Mouse (Mus musculus) kidney, embryonic 14.5 days (tissue): ENCODE data around the gene Ccdc24. TPM values are rescaled to one million over a fixed set of nuclear protein-coding genes. Genes with fewer than 3 reads are reported as not detected.
A peak's percentile ranks its signal among the peaks of the same experiment; 100 is the strongest.

Experiments
- ATAC-seq: fragments of 200-750 bp; cut with Nextera tagmentation; 2 replicates; pipeline ENCODE4 v1.8.0; 2017; ENCODE audit warnings: moderate number of reproducible peaks, mild to moderate bottlenecking, moderate TSS enrichment, moderate library complexity; ENCODE audit not compliant: low FRiP score, low TSS enrichment
- H3K27ac ChIP-seq: fragments of 300-500 bp; sonication (generic); 2 replicates; pipeline ENCODE4 v1.5.1; 2014; ENCODE audit warnings: low read depth, mild to moderate bottlenecking, low read length, moderate library complexity, mixed read lengths
- H3K27me3 ChIP-seq: fragments of 300-500 bp; sonication (generic); 2 replicates; pipeline ENCODE4 v1.6.1; 2014; ENCODE audit warnings: mild to moderate bottlenecking, low read length; ENCODE audit not compliant: control insufficient read depth, insufficient read depth
- H3K36me3 ChIP-seq: fragments of 300-500 bp; sonication (generic); 2 replicates; pipeline ENCODE4 v1.6.1; 2014; ENCODE audit warnings: low read length, mixed read lengths; ENCODE audit not compliant: control insufficient read depth, insufficient read depth
- H3K4me1 ChIP-seq: fragments of 300-500 bp; sonication (generic); 2 replicates; pipeline ENCODE4 v1.6.1; 2014; ENCODE audit warnings: low read length, mixed read lengths; ENCODE audit not compliant: control insufficient read depth, insufficient read depth
- H3K4me2 ChIP-seq: fragments of 300-500 bp; sonication (generic); replicated peaks from 2 replicates; pipeline ENCODE4 v1.6.1; 2014; ENCODE audit warnings: low read depth, mild to moderate bottlenecking, low read length
- H3K4me3 ChIP-seq: fragments of 300-500 bp; sonication (generic); 2 replicates; pipeline ENCODE4 v1.5.1; 2014; ENCODE audit warnings: mild to moderate bottlenecking, low read length
- H3K9ac ChIP-seq: fragments of 300-500 bp; sonication (generic); 2 replicates; pipeline ENCODE4 v1.6.1; 2014; ENCODE audit warnings: low read depth, mild to moderate bottlenecking, low read length, moderate library complexity
- H3K9me3 ChIP-seq: fragments of 300-500 bp; sonication (generic); 2 replicates; pipeline ENCODE4 v1.6.1; 2016; ENCODE audit warnings: low read length; ENCODE audit not compliant: control insufficient read depth
- WGBS: fragments of 180-500 bp; shearing (Covaris S2); extraction: QIAGEN DNeasy Blood & Tissue Kit; methylation state at CpG from one replicate; pipeline ENCODE4 v1.1.7; 2014; 5-methylcytosine and 5-hydroxymethylcytosine counted together
- polyA plus RNA-seq: library from polyadenylated mRNA; unstranded; fragments of >200 nt; fragmentation: Nextera tagmentation; extraction: Ambion mirVana; gene quantifications from 2 replicates; pipeline ENCODE4 v1.2.1, GENCODE M21; 2014

The Ccdc24 gene
- polyA plus RNA-seq, 1 experiment from 2014 or later = 2.0 TPM

DNA sequence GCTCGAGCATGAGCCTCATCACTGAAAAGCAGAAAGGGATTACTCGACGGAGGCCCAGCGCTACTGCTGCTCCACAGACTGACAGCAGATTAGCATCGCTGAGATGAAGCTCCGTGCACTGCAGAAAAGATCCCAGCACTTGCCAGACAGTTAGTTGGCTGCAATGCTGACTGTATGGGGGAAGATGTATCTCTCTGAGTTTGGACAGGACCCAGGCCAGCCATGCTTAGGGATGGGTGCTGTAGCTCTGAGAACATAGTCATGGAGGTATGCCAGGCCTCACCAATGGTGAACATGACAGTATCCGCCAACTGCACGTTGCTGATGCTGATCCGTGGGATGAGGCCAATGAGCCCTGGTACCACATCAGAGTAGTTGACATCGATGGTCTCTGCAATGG is 31.7 kb upstream of the Ccdc24 start:
- Histone ChIP-seq H3K9ac (no peak overlapping the region), H3K27ac (no peak overlapping the region), H3K9me3 (no peaks in the 10 kb centered on the region), H3K27me3 (no peaks in the 10 kb centered on the region), H3K4me1 (0 out of 2 replicates have a peak, but pooled peaks cover 5% of the 10 kb centered on the region), H3K4me3 (no peak overlapping the region), H3K4me2 (no peak overlapping the region), H3K36me3 (peaks cover 75% of the 10 kb centered on the region)
- WGBS = 95% methylated on average over 10 of the region's 10 CpGs
- no peak for ATAC-seq

DNA sequence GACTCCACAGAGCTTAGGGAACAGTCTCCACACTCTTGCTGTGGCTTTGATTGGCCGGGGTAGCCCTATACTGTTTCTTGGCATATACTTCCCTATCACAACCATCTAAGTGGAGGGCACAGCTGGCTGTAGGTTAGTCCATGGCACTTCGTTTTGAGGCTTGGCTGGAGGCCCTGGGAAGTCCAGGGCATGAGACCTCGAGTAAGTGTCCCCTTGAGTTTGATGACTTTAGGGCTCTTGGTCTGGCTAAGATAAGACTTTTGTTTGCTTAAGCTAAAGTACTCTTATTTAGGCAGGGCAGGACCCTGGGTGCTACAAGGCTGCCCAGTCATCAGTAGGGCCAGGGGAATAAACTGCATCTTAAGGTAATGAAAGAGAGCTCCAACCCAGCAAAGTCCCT is 25.8 kb upstream of the Ccdc24 start:
- Histone ChIP-seq H3K9ac (no peak overlapping the region), H3K36me3 (peaks cover 77% of the 10 kb centered on the region), H3K4me3 (no peak overlapping the region), H3K9me3 (no peaks in the 10 kb centered on the region), H3K4me2 (no peak overlapping the region), H3K4me1 (no peaks in the 10 kb centered on the region), H3K27ac (no peak overlapping the region), H3K27me3 (no peaks in the 10 kb centered on the region)
- no peak for ATAC-seq
- 90% methylated on average over 3 of the region's 3 CpGs for WGBS

DNA sequence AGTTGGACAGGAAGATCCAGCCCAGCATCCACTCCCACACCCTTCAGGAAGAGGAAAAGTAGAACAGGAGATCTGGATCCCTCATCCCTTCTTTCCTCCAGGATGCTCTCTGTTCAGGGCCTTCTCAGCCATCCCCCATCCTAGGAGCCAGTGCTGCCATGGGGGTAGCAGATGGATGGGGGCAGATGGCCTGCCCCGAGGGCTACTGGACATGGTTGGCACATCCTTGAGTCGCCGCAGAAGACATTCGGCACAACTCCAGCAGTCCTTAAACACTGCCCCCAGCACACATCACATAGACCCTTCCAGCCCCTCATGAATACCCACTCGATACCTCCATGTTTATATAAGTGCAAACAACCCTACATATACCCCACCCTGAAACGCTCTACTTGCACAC is 23.7 kb upstream of the Ccdc24 start:
- Histone ChIP-seq H3K9ac (no peak overlapping the region), H3K4me3 (no peak overlapping the region), H3K36me3 (peaks cover 56% of the 10 kb centered on the region), H3K27ac (no peak overlapping the region), H3K27me3 (no peaks in the 10 kb centered on the region), H3K9me3 (no peaks in the 10 kb centered on the region), H3K4me2 (no peak overlapping the region), H3K4me1 (peaks cover 3% of the 10 kb centered on the region; the same call in 1 of the 2 replicates)
- WGBS = 96% methylated on average over 6 of the region's 6 CpGs
- ATAC-seq = no peak

DNA sequence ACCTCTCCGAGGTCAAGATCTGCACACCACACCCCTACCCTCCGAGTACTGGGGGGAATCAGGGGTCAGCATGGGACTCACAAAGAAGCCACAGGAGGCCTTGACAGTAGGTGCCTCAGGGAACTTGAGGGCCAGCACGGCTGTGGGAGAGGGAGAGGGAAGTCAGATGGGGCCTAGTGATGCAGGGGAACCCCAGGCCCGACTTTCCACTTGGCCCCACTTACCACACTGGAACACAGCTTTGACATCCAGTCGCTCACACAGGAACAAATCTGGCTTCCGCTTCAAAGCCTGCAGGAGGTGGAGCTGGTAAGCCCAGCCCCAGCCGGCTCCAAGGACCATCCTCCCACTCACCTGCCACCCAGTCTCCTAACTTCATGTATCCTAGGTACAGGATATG is 23.0 kb upstream of the Ccdc24 start:
- Histone ChIP-seq H3K9ac (no peak overlapping the region), H3K36me3 (peaks cover 49% of the 10 kb centered on the region), H3K4me1 (peaks cover 6% of the 10 kb centered on the region; the same call in 1 of the 2 replicates), H3K4me2 (no peak overlapping the region), H3K4me3 (no peak overlapping the region), H3K27me3 (no peaks in the 10 kb centered on the region), H3K9me3 (no peaks in the 10 kb centered on the region), H3K27ac (no peak overlapping the region)
- 85% methylated on average over 7 of the region's 7 CpGs for WGBS
- no peak for ATAC-seq

DNA sequence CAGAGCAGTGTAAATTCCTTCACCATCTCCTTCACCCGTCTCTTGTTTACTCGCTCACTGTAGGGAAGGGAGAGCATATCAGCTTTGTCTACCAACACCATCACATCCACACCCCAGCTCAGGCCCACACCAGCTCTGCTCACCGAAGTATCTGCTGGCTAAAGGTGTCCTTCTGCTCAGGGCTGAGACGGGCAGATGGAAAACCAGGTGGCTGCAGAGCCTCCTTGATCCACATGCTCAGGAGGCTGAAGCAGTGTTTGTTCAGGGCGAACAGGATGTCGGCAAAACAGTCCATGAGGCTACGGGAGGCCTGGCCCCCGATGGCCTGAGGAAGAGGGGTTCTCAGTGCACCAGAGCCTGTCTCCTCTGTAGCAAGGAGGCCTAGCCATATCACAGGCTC is 22.2 kb upstream of the Ccdc24 start:
- H3K9me3 ChIP-seq = no peaks in the 10 kb centered on the region
- H3K9ac ChIP-seq = no peak overlapping the region
- H3K27ac ChIP-seq = no peak overlapping the region
- no peaks in the 10 kb centered on the region for H3K27me3 ChIP-seq
- H3K4me2 ChIP-seq = no peak overlapping the region
- peaks cover 46% of the 10 kb centered on the region for H3K36me3 ChIP-seq
- peaks cover 6% of the 10 kb centered on the region; the same call in 1 of the 2 replicates for H3K4me1 ChIP-seq
- H3K4me3 ChIP-seq = no peak overlapping the region
- no peak for ATAC-seq
- 84% methylated on average over 8 of the region's 8 CpGs for WGBS

DNA sequence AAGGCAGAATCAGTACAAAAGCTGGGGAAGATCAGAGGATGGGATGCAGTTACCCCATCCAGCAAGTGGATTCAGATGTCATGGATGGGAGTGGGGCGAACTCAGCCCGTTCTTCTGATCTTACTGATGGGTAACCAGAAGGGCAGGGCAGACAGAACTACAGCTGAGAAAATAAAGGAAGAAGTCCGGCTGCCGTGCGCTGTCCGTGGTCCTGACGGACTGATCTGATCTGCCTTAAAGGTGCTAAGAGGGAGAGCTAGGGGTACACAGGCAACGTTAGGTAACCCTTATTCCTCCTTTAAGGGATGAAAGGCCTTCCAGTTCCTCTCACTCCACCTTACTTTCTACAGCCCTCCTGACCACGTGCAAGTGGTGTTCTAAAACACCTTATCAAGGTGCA is 21.0 kb upstream of the Ccdc24 start:
- Histone ChIP-seq H3K4me2 (no peak overlapping the region), H3K4me1 (peaks cover 6% of the 10 kb centered on the region; the same call in 1 of the 2 replicates), H3K9ac (no peak overlapping the region), H3K4me3 (no peak overlapping the region), H3K27me3 (no peaks in the 10 kb centered on the region), H3K36me3 (peaks cover 37% of the 10 kb centered on the region), H3K9me3 (no peaks in the 10 kb centered on the region), H3K27ac (no peak overlapping the region)
- no peak for ATAC-seq
- 13% methylated on average over 9 of the region's 9 CpGs for WGBS

DNA sequence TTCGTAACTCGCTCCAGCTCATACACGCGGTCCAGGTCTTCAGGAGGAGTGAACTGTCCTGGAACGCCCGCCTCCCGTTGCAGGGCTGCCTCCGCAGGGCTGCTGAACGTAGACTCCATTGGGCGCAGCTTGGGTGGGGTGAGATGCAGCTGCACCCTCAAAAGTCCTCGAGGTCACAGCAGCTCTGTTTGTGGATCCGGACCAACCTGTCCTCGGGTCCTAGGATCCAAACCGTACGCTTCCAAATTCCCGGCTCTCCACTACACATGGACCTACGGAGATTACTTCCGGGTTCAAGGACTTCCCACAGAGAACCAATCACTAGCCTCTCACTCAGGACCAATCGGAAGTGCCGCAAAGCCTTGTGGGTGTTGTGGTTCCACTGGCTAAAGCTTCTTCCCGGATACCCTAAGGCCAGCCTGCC is 19.4 kb upstream of the Ccdc24 start, which contains the start of gene Dph2:
Dph2 (minus strand) TSS at position 295 of the 424 bp plus-strand sequence.
- peak; percentile 77 for ATAC-seq
- WGBS = 1% methylated on average over 21 of the region's 21 CpGs
- peak within 1 kb of the TSS; percentile 48; the same call in 1 of the 2 replicates for H3K9ac ChIP-seq
- H3K27ac ChIP-seq = no peak within 1 kb of the TSS
- H3K4me3 ChIP-seq = peak within 1 kb of the TSS; percentile 73
- H3K36me3 ChIP-seq = peaks cover 29% of the 10 kb centered on the region
- no peaks in the 10 kb centered on the region for H3K9me3 ChIP-seq
- no peaks in the 10 kb centered on the region for H3K27me3 ChIP-seq
- H3K4me1 ChIP-seq = peaks cover 6% of the 10 kb centered on the region; the same call in 1 of the 2 replicates
- H3K4me2 ChIP-seq = peak within 1 kb of the TSS; percentile 82

DNA sequence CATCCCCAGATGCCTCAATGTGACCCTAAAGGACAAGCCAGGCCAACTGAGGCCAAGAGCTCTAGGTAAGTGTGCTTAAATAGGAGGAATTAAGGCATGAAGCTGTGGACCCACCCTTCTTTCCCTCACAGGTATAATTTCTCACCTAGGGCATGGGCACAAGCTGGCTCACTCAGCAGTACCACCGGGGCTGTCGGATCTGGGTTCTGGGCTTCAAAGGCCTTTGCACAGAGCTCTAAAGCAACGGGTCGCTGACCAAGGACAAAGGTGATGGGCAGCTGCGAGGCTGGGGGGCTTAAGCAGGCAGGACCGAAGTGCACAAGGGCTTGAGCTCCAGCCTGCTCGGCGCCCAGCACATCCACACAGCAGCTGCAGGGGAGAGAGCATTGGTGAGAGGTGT is 18.4 kb upstream of the Ccdc24 start:
- WGBS = 73% methylated on average over 8 of the region's 8 CpGs
- no peak overlapping the region for H3K9ac ChIP-seq
- no peak for ATAC-seq
- peak overlapping the region; percentile 73 for H3K4me3 ChIP-seq
- peaks cover 22% of the 10 kb centered on the region for H3K36me3 ChIP-seq
- no peak overlapping the region for H3K27ac ChIP-seq
- H3K9me3 ChIP-seq = no peaks in the 10 kb centered on the region
- H3K4me2 ChIP-seq = peak overlapping the region; percentile 82
- H3K27me3 ChIP-seq = no peaks in the 10 kb centered on the region
- peaks cover 12% of the 10 kb centered on the region; the same call in 1 of the 2 replicates for H3K4me1 ChIP-seq

DNA sequence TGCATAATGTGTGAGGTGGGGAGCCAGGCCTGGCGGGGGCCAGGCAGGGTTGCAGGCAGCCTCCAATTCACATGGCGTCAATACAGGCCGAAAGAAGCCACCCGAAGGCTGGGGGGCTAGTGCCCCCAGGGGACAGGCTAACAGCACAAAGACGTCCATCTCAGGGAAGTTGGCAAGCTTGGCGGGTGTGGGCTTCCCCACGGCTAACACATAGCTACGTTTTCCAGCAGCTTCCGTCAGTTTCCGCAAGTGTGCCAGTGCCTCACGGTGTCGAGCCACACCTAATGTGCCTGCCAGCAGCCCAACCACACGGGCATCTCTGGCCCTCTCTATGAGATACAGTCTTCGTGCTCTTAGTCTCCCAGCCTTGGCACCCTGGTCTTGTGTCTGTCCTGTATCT is 17.7 kb upstream of the Ccdc24 start:
- H3K4me2 ChIP-seq = no peak overlapping the region
- H3K9ac ChIP-seq = no peak overlapping the region
- H3K4me1 ChIP-seq = peaks cover 12% of the 10 kb centered on the region; the same call in 1 of the 2 replicates
- H3K27me3 ChIP-seq = no peaks in the 10 kb centered on the region
- 92% methylated on average over 14 of the region's 14 CpGs for WGBS
- no peak overlapping the region for H3K4me3 ChIP-seq
- peaks cover 24% of the 10 kb centered on the region for H3K36me3 ChIP-seq
- H3K9me3 ChIP-seq = no peaks in the 10 kb centered on the region
- no peak for ATAC-seq
- H3K27ac ChIP-seq = no peak overlapping the region
